Mouse (Mus musculus) midbrain, embryonic 14.5 days (tissue): ENCODE data around the gene D630045J12Rik. TPM values are rescaled to one million over a fixed set of nuclear protein-coding genes. Genes with fewer than 3 reads are reported as not detected.

Experiments
- ATAC-seq: fragments of 200-750 bp; cut with Nextera tagmentation; 2 replicates; pipeline ENCODE4 v1.8.0; 2017; ENCODE audit warnings: moderate number of reproducible peaks, moderate library complexity; ENCODE audit not compliant: low FRiP score, low TSS enrichment
- DNase-seq: peaks from one replicate; pipeline ENCODE4 v3.0.0-alpha.2; 2015
- H3K27ac ChIP-seq: fragments of 300-500 bp; sonication (generic); replicated peaks from 2 replicates; pipeline ENCODE4 v1.5.1; 2014; ENCODE audit warnings: mild to moderate bottlenecking, low read depth, low read length, moderate library complexity
- H3K27me3 ChIP-seq: fragments of 300-500 bp; sonication (generic); 2 replicates; pipeline ENCODE4 v1.6.1; 2014; ENCODE audit warnings: low read length, control low read depth, mixed read lengths; ENCODE audit not compliant: control insufficient read depth, insufficient read depth
- H3K36me3 ChIP-seq: fragments of 300-500 bp; sonication (generic); 2 replicates; pipeline ENCODE4 v1.6.1; 2014; ENCODE audit warnings: low read length, control low read depth; ENCODE audit not compliant: control insufficient read depth, insufficient read depth
- H3K4me1 ChIP-seq: fragments of 300-500 bp; sonication (generic); 2 replicates; pipeline ENCODE4 v1.6.1; 2014; ENCODE audit warnings: mild to moderate bottlenecking, antibody characterized with exemption, low read length, control low read depth; ENCODE audit not compliant: control insufficient read depth, insufficient read depth
- H3K4me2 ChIP-seq: fragments of 300-500 bp; sonication (generic); 2 replicates; pipeline ENCODE4 v1.6.1; 2014; ENCODE audit warnings: mild to moderate bottlenecking, low read length, moderate library complexity
- H3K4me3 ChIP-seq: fragments of 300-500 bp; sonication (generic); replicated peaks from 2 replicates; pipeline ENCODE4 v1.5.1; 2014; ENCODE audit warnings: low read depth, low read length
- H3K9ac ChIP-seq: fragments of 300-500 bp; sonication (generic); replicated peaks from 2 replicates; pipeline ENCODE4 v1.6.1; 2014; ENCODE audit warnings: mild to moderate bottlenecking, low read length, moderate library complexity
- H3K9me3 ChIP-seq: fragments of 300-500 bp; sonication (generic); 2 replicates; pipeline ENCODE4 v1.6.1; 2016; ENCODE audit warnings: low read length, control low read depth, mixed read lengths; ENCODE audit not compliant: control insufficient read depth
- WGBS: fragments of 180-500 bp; shearing (Covaris S2); extraction: QIAGEN DNeasy Blood & Tissue Kit; methylation state at CpG from one replicate; pipeline ENCODE4 v1.1.7; 2014; 5-methylcytosine and 5-hydroxymethylcytosine counted together
- polyA plus RNA-seq: library from polyadenylated mRNA; unstranded; fragments of >200 nt; fragmentation: Nextera tagmentation; extraction: Ambion mirVana; gene quantifications from 2 replicates; pipeline ENCODE4 v1.2.1, GENCODE M21; 2014

Gene D630045J12Rik
- polyA plus RNA-seq, 1 experiment from 2014 or later: 21.5 TPM

- Histone ChIP-seq H3K4me2 (no peak overlapping the region), H3K4me1 (no peaks in the 10 kb centered on the region), H3K4me3 (no peak overlapping the region), H3K27ac (no peak overlapping the region), H3K9ac (no peak overlapping the region), H3K36me3 (no peaks in the 10 kb centered on the region), H3K27me3 (no peaks in the 10 kb centered on the region), H3K9me3 (no peaks in the 10 kb centered on the region)
- ATAC-seq: no peak
- DNase-seq: no peak
- WGBS: 94% methylated on average over 6 of the region's 6 CpGs
Measured at GRCm38 (mm10) chr6:38118341-38118740, 135.5 kb downstream of the D630045J12Rik start.

GRCm38 (mm10) chr6:38116107-38116770 is 137.6 kb downstream of the D630045J12Rik start:
- Histone ChIP-seq H3K27me3 (no peaks in the 10 kb centered on the region), H3K4me2 (no peak overlapping the region), H3K36me3 (no peaks in the 10 kb centered on the region), H3K9ac (no peak overlapping the region), H3K4me3 (no peak overlapping the region), H3K27ac (no peak overlapping the region), H3K4me1 (no peaks in the 10 kb centered on the region), H3K9me3 (no peaks in the 10 kb centered on the region)
- WGBS: 78% methylated on average over 4 of the region's 4 CpGs
- DNase-seq (no peak), ATAC-seq (no peak)

- Histone ChIP-seq H3K4me2 (no peak overlapping the region), H3K27ac (no peak overlapping the region), H3K4me1 (no peaks in the 10 kb centered on the region), H3K4me3 (no peak overlapping the region), H3K27me3 (no peaks in the 10 kb centered on the region), H3K9me3 (no peaks in the 10 kb centered on the region), H3K9ac (no peak overlapping the region), H3K36me3 (no peaks in the 10 kb centered on the region)
- ATAC-seq (no peak), DNase-seq (no peak)
- 76% methylated on average over 9 of the region's 9 CpGs for WGBS
Measured at GRCm38 (mm10) chr6:38110859-38111258, 142.9 kb downstream of the D630045J12Rik start.

- Histone ChIP-seq H3K4me2 (no peak overlapping the region), H3K27ac (no peak overlapping the region)
- DNase-seq: peak; percentile 18
Measured at GRCm38 (mm10) chr6:38109871-38110270, 143.9 kb downstream of the D630045J12Rik start.

GRCm38 (mm10) chr6:38109160-38109795 is 144.5 kb downstream of the D630045J12Rik start, which contains the start of gene Tmem213:
Gene Tmem213, plus strand, starts transcription at chr6:38109255.
- H3K4me2 ChIP-seq: no peak within 1 kb of the TSS
- H3K27ac ChIP-seq: no peak within 1 kb of the TSS
- H3K9ac ChIP-seq: no peak within 1 kb of the TSS
- H3K9me3 ChIP-seq: no peaks in the 10 kb centered on the region
- H3K4me3 ChIP-seq: no peak within 1 kb of the TSS
- no peak for ATAC-seq
- DNase-seq: no peak
- H3K27me3 ChIP-seq: no peaks in the 10 kb centered on the region
- WGBS: 30% methylated on average over 9 of the region's 9 CpGs
- no peaks in the 10 kb centered on the region for H3K4me1 ChIP-seq
- no peaks in the 10 kb centered on the region for H3K36me3 ChIP-seq

More at GRCm38 (mm10) chr6:38109871-38110270, 143.9 kb downstream of the D630045J12Rik start:
- no peaks in the 10 kb centered on the region for H3K4me1 ChIP-seq
- H3K9ac ChIP-seq: no peak overlapping the region
- no peaks in the 10 kb centered on the region for H3K36me3 ChIP-seq
- no peaks in the 10 kb centered on the region for H3K9me3 ChIP-seq
- WGBS: 19% methylated on average over 9 of the region's 9 CpGs
- no peaks in the 10 kb centered on the region for H3K27me3 ChIP-seq
- no peak for ATAC-seq
- no peak overlapping the region for H3K4me3 ChIP-seq

- Histone ChIP-seq H3K9ac (no peak overlapping the region), H3K36me3 (no peaks in the 10 kb centered on the region), H3K4me1 (no peaks in the 10 kb centered on the region), H3K4me2 (no peak overlapping the region), H3K27me3 (no peaks in the 10 kb centered on the region), H3K9me3 (no peaks in the 10 kb centered on the region), H3K4me3 (no peak overlapping the region), H3K27ac (no peak overlapping the region)
- no peak for ATAC-seq
- DNase-seq: no peak
- WGBS: 96% methylated on average over 5 of the region's 5 CpGs
Measured at GRCm38 (mm10) chr6:38108449-38108848, 145.4 kb downstream of the D630045J12Rik start.

- no peak for ATAC-seq
- WGBS: 89% methylated on average over 9 of the region's 9 CpGs
- Histone ChIP-seq H3K36me3 (no peaks in the 10 kb centered on the region), H3K27ac (no peak overlapping the region), H3K4me2 (no peak overlapping the region), H3K4me1 (no peaks in the 10 kb centered on the region), H3K4me3 (no peak overlapping the region), H3K9me3 (no peaks in the 10 kb centered on the region), H3K9ac (no peak overlapping the region), H3K27me3 (no peaks in the 10 kb centered on the region)
- no peak for DNase-seq
Measured at GRCm38 (mm10) chr6:38105924-38106323, 147.9 kb downstream of the D630045J12Rik start.

- DNase-seq: no peak
- Histone ChIP-seq H3K4me3 (no peak overlapping the region), H3K9ac (no peak overlapping the region), H3K27me3 (no peaks in the 10 kb centered on the region), H3K4me2 (no peak overlapping the region), H3K27ac (no peak overlapping the region), H3K9me3 (no peaks in the 10 kb centered on the region), H3K4me1 (no peaks in the 10 kb centered on the region), H3K36me3 (no peaks in the 10 kb centered on the region)
- ATAC-seq: no peak
- 50% methylated on average over 6 of the region's 6 CpGs for WGBS
Measured at GRCm38 (mm10) chr6:38103775-38104174, 150.0 kb downstream of the D630045J12Rik start.
